13 mouse cellular contexts compared by ENCODE assay signal in genomic region chr6:23253353-23254311, GRCm38 (mm10). TPM values are rescaled to one million over a fixed set of nuclear protein-coding genes. Genes with fewer than 3 reads are reported as not detected.
DNase-seq lines count a peak whose midpoint lies in the region; ATAC-seq and TF ChIP-seq lines count a peak whose summit lies in the region.
"Had no signal": no experiment of that assay in that cellular context is flagged by ENCODE, and none has a peak within 500 bp of the region (broad histone marks: within the 10 kb centered on the region; RNA-seq: fewer than 3 reads in every experiment).

No protein-coding gene starts in this region.

- no peak for DNase-seq in heart, postnatal 36 days
- peak; percentile 71 for DNase-seq in limb, embryonic 11.5 days (ENCODE audit: low spot score)
- no peak for DNase-seq in left cerebral cortex, adult 2 months (ENCODE audit: extremely low spot score in 1 of 2, low spot score in 2 of 2)
- DNase-seq in left cerebral cortex, adult 9 months (ENCODE audit: low spot score in 2 of 2): no peak
- DNase-seq in adrenal gland, adult 18-20 months (ENCODE audit: low spot score in 2 of 2): no peak
- DNase-seq: adrenal gland, postnatal 25 days; heart, postnatal 4 days; lung, postnatal 10 days had no signal

- 2% methylated on average over 43 of the region's 43 CpGs for WGBS in heart, embryonic 15.5 days
- under 1% methylated on average over 43 of the region's 43 CpGs for whole genome bisulfite sequencing in embryonic facial prominence, embryonic 15.5 days
- WGBS in limb, embryonic 11.5 days: under 1% methylated on average over 43 of the region's 43 CpGs

- peaks cover 16% of the 10 kb centered on the region for H3K4me1 ChIP-seq in heart, embryonic 15.5 days (replicated peaks)
- H3K4me1 ChIP-seq in E14TG2a.4 (replicated peaks; ENCODE audit: low read depth, low read length): peaks cover 33% of the 10 kb centered on the region
- H3K4me1 ChIP-seq in embryonic facial prominence, embryonic 15.5 days: peaks cover 22% of the 10 kb centered on the region
- peaks cover 3% of the 10 kb centered on the region; the same call in 1 of the 2 replicates for H3K4me1 ChIP-seq in limb, embryonic 11.5 days (ENCODE audit: control insufficient read depth, insufficient read depth, low read length)

- H3K4me2 ChIP-seq in heart, embryonic 15.5 days: 0 out of 2 replicates have a peak overlapping the region, but pooled peaks have one; percentile 11
- H3K4me2 ChIP-seq in embryonic facial prominence, embryonic 15.5 days (replicated peaks): no peak overlapping the region; the same call in 1 of the 2 replicates
- H3K4me2 ChIP-seq in limb, embryonic 11.5 days (ENCODE audit: low read depth, severe bottlenecking): peak overlapping the region; percentile 30; the same call in 1 of the 2 replicates

- intact Hi-C loops in heart, postnatal 36 days (cut with DNase I): no loop called here
- intact Hi-C loops in left cerebral cortex, adult 2 months (cut with DNase I): loop anchor here (5.0 kb wide), 1 partner anchor 961 kb away; no protein-coding TSS in a partner anchor

- H3K27me3 ChIP-seq in heart, embryonic 15.5 days: peaks cover 94% of the 10 kb centered on the region
- peaks cover 84% of the 10 kb centered on the region for H3K27me3 ChIP-seq in E14TG2a.4 (ENCODE audit: insufficient read depth, low read length)
- H3K27me3 ChIP-seq in embryonic facial prominence, embryonic 15.5 days: peaks cover 85% of the 10 kb centered on the region
- peaks cover 73% of the 10 kb centered on the region for H3K27me3 ChIP-seq in limb, embryonic 11.5 days (ENCODE audit: control insufficient read depth, insufficient read depth, low read length)

- no peaks in the 10 kb centered on the region for H3K36me3 ChIP-seq in heart, embryonic 15.5 days
- H3K36me3 ChIP-seq in E14TG2a.4 (ENCODE audit: insufficient read depth, low read length): no peaks in the 10 kb centered on the region
- no peaks in the 10 kb centered on the region for H3K36me3 ChIP-seq in embryonic facial prominence, embryonic 15.5 days
- H3K36me3 ChIP-seq in limb, embryonic 11.5 days (ENCODE audit: control insufficient read depth, insufficient read depth, low read length): no peaks in the 10 kb centered on the region

- H3K9ac ChIP-seq in heart, embryonic 15.5 days: no peak overlapping the region
- H3K9ac ChIP-seq in embryonic facial prominence, embryonic 15.5 days: no peak overlapping the region
- H3K9ac ChIP-seq in limb, embryonic 11.5 days (ENCODE audit: low read length): no peak overlapping the region

- H3K9me3 ChIP-seq in heart, embryonic 15.5 days (replicated peaks): no peaks in the 10 kb centered on the region
- no peaks in the 10 kb centered on the region for H3K9me3 ChIP-seq in E14TG2a.4 (ENCODE audit: low read length)
- no peaks in the 10 kb centered on the region for H3K9me3 ChIP-seq in embryonic facial prominence, embryonic 15.5 days (replicated peaks)
- no peaks in the 10 kb centered on the region for H3K9me3 ChIP-seq in limb, embryonic 11.5 days (ENCODE audit: control insufficient read depth, low read length)

- no peak for TF ChIP-seq CTCF in E14TG2a.4 (conservative IDR thresholded peaks at IDR 0.05; ENCODE audit: low read length)
- no peak for TF ChIP-seq CTCF in left cerebral cortex, adult 2 months (IDR thresholded peaks at IDR 0.05)

- H3K4me3 ChIP-seq in heart, embryonic 15.5 days: peak overlapping the region; percentile 15
- peak overlapping the region; percentile 60 for H3K4me3 ChIP-seq in E14TG2a.4 (replicated peaks; ENCODE audit: low read length)
- H3K4me3 ChIP-seq in embryonic facial prominence, embryonic 15.5 days (replicated peaks): peak overlapping the region; percentile 10
- 0 out of 2 replicates have a peak overlapping the region, but pooled peaks have one; percentile 1 for H3K4me3 ChIP-seq in limb, embryonic 11.5 days (ENCODE audit: low read depth, low read length)
- no peak overlapping the region for H3K4me3 ChIP-seq in left cerebral cortex, adult 2 months

- no peak overlapping the region for H3K27ac ChIP-seq in heart, embryonic 15.5 days
- no peak overlapping the region for H3K27ac ChIP-seq in embryonic facial prominence, embryonic 15.5 days (replicated peaks)
- no peak overlapping the region for H3K27ac ChIP-seq in limb, embryonic 11.5 days (replicated peaks; ENCODE audit: low read depth, low read length)
- H3K27ac ChIP-seq in left cerebral cortex, adult 2 months: no peak overlapping the region

- no peak for ATAC-seq in heart, embryonic 15.5 days (replicated peaks; ENCODE audit: insufficient number of reproducible peaks, insufficient read depth, low FRiP score, low read depth)
- ATAC-seq in embryonic facial prominence, embryonic 15.5 days (ENCODE audit: insufficient number of reproducible peaks, low FRiP score, low TSS enrichment, low read depth): no peak
- peak; percentile 32; the same call in 1 of the 2 replicates for ATAC-seq in limb, embryonic 11.5 days (ENCODE audit: insufficient number of reproducible peaks, low FRiP score, low TSS enrichment, low read depth)

RNA-seq across cellular contexts. Expression of gene Fezf1, which starts 5.5 kb away (rescaled TPM):
- not detected in 2 replicates for polyA plus RNA-seq in heart, embryonic 15.5 days (2015; fragmentation: Nextera tagmentation; extraction: Ambion mirVana)
- total RNA-seq in heart, postnatal 36 days (2021): not detected
- polyA plus RNA-seq in embryonic facial prominence, embryonic 15.5 days (2015; fragmentation: Nextera tagmentation; extraction: Ambion mirVana): 8.2 and 8.8 TPM in 2 replicates
- polyA plus RNA-seq in limb, embryonic 11.5 days (2014; fragmentation: Nextera tagmentation; extraction: Ambion mirVana): not detected in 2 replicates
- under 1 TPM; 0.19 to 0.23 TPM for total RNA-seq in left cerebral cortex, adult 2 months (2021)
- not detected for total RNA-seq in adrenal gland, adult 18-20 months (2021)
- total RNA-seq: adrenal gland, postnatal 25 days; heart, postnatal 4 days had no signal
- polyA plus RNA-seq: C2C12; small intestine, adult 2 months had no signal
